Mouse (Mus musculus): ENCODE results near the gene Abhd16a. TPM values are rescaled to one million over a fixed set of nuclear protein-coding genes. Genes with fewer than 3 reads are reported as not detected.

Abhd16a gene
- total and polyA plus RNA-seq, 2 experiments: 63.3 to 78.4 TPM

DNA sequence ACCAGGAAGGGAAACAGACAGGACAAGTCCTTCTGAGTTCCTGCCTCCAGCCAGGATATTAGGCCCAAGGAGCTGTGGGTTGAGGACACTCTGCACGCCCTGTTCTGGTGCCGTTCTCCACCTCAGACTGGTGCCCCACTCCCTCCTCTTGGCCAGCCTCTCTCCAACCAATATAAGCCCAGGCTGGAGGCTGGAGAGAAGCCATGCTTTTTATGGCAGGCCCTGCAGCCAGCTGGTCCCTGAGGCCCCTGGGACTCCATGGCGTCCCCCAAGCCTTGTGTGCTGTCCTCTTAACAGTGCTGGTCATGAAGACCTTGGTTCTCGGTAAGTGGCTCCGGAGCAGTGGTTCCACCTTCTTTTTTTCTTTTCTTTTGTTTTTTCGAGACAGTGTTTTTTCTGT lies 19.0 kb downstream of the Abhd16a start, which contains the start of gene Ly6g5c:
Gene Ly6g5c, plus strand, starts transcription at position 183 of the 400 bp plus-strand sequence.
- TF ChIP-seq POLR2A (IDR thresholded peaks at IDR 0.05; ENCODE audit: extremely low read depth, insufficient read depth, low read length) (no peak), CTCF (IDR thresholded peaks at IDR 0.05; ENCODE audit: low read depth, low read length) (no peak)
- WGBS: 88% methylated on average over 6 of the region's 6 CpGs
- Histone ChIP-seq H3K27me3 (ENCODE audit: control insufficient read depth, insufficient read depth, low read length) (no peaks in the 10 kb centered on the region), H3K4me3 (ENCODE audit: insufficient read depth, low read depth, low read length) (no peak within 1 kb of the TSS), H3K36me3 (ENCODE audit: control insufficient read depth, insufficient read depth, low read length) (no peaks in the 10 kb centered on the region), H3K79me2 (ENCODE audit: control insufficient read depth, insufficient read depth, low read length) (no peaks in the 10 kb centered on the region), H3K9ac (ENCODE audit: low read depth, low read length) (no peak within 1 kb of the TSS), H3K27ac (replicated peaks; ENCODE audit: insufficient read depth, low read depth, low read length) (no peak within 1 kb of the TSS), H3K4me1 (ENCODE audit: control insufficient read depth, insufficient read depth, low read length) (peaks cover 4% of the 10 kb centered on the region; the same call in 1 of the 2 replicates)
- DNase-seq (ENCODE audit: extremely low read depth, low read depth, low spot score): no peak

DNA sequence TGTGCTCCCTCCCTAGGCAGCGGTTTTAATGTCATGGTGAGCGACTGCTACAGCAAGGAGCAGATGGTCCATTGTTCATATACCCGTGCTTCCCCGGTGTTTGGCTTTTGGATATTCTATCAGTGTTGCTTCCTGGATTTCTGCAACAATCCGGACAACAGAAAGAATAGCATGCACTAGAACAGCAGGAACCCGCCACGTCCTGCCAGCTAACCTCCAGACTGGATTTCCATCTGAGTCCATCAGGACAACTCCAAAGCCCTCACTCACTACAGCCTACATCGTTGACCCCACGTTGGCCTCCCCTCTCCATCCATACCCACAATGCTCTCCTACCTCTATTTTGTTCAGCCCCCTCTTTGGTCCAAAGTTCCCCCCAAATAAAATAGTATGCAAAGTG lies 22.7 kb downstream of the Abhd16a start:
- H3K79me2 ChIP-seq (ENCODE audit: control insufficient read depth, insufficient read depth, low read length): no peaks in the 10 kb centered on the region
- no peak overlapping the region for H3K27ac ChIP-seq (replicated peaks; ENCODE audit: insufficient read depth, low read depth, low read length)
- no peaks in the 10 kb centered on the region for H3K27me3 ChIP-seq (ENCODE audit: control insufficient read depth, insufficient read depth, low read length)
- H3K4me1 ChIP-seq (ENCODE audit: control insufficient read depth, insufficient read depth, low read length): no peaks in the 10 kb centered on the region
- WGBS: 75% methylated on average over 9 of the region's 9 CpGs
- H3K4me3 ChIP-seq (ENCODE audit: insufficient read depth, low read depth, low read length): no peak overlapping the region
- TF ChIP-seq POLR2A (IDR thresholded peaks at IDR 0.05; ENCODE audit: extremely low read depth, insufficient read depth, low read length) (no peak), CTCF (IDR thresholded peaks at IDR 0.05; ENCODE audit: low read depth, low read length) (no peak)
- H3K9ac ChIP-seq (ENCODE audit: low read depth, low read length): peak overlapping the region; percentile 37
- DNase-seq (ENCODE audit: extremely low read depth, low read depth, low spot score): no peak
- peaks cover 10% of the 10 kb centered on the region; the same call in 1 of the 2 replicates for H3K36me3 ChIP-seq (ENCODE audit: control insufficient read depth, insufficient read depth, low read length)

DNA sequence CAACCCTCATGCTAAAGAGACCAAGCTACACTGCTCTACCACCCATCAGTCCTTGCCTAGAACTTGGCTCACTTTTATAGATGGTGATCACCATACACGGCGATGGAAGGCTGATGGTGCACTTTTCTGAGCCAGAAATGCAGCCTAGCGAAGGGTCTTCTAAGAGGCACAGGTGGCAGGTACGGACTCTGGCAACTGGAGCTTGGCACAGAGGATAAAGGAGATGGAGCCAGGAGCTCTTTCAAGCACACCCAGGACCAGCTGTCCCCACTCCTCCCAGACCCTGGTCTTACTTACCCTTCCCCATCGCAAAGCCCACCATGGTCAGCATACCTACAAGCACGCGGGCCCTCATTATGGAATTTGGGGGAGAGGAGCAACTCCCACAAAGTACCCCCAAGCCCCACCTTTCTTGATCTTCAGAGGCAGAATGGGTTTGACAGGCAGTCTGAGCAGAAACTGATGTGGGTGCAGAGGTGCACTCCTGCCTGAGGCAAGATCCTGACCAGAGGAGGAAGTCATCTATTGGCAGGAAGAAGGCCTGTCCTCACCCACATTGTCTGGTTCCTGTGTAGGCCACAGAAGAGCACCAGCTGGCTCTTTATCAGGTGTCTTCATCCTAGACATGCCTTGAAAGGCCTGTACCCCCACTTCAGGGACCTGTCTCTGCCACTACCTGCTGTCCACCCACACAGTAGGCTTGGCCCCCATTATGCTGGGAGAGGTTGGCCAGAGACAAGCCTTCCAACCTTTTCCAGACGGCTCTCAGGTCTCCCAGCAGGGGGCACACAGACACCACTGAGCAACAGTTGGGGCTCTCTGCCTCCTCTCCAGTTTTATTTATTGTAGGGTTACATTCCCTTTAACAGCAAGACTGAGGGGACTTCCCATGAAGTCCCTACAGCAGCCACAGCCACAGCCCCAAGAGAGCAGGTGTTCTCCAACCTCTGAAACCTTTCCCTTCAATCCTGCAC lies 26.3 kb downstream of the Abhd16a start, which contains the start of gene Ly6g5b:
Gene Ly6g5b, minus strand, starts transcription at position 383 of the 974 bp plus-strand sequence.
- H3K79me2 ChIP-seq (ENCODE audit: control insufficient read depth, insufficient read depth, low read length): peaks cover 2% of the 10 kb centered on the region
- H3K9ac ChIP-seq (ENCODE audit: low read depth, low read length): no peak within 1 kb of the TSS
- WGBS: 88% methylated on average over 8 of the region's 8 CpGs
- no peaks in the 10 kb centered on the region for H3K27me3 ChIP-seq (ENCODE audit: control insufficient read depth, insufficient read depth, low read length)
- peaks cover 7% of the 10 kb centered on the region for H3K4me1 ChIP-seq (ENCODE audit: control insufficient read depth, insufficient read depth, low read length)
- no peak within 1 kb of the TSS for H3K27ac ChIP-seq (replicated peaks; ENCODE audit: insufficient read depth, low read depth, low read length)
- TF ChIP-seq CTCF (IDR thresholded peaks at IDR 0.05; ENCODE audit: low read depth, low read length) (peak; percentile 65), POLR2A (IDR thresholded peaks at IDR 0.05; ENCODE audit: extremely low read depth, insufficient read depth, low read length) (no peak)
- H3K4me3 ChIP-seq (ENCODE audit: insufficient read depth, low read depth, low read length): no peak within 1 kb of the TSS
- H3K36me3 ChIP-seq (ENCODE audit: control insufficient read depth, insufficient read depth, low read length): peaks cover 25% of the 10 kb centered on the region; the same call in 1 of the 2 replicates
- no peak for DNase-seq (ENCODE audit: extremely low read depth, low read depth, low spot score)

DNA sequence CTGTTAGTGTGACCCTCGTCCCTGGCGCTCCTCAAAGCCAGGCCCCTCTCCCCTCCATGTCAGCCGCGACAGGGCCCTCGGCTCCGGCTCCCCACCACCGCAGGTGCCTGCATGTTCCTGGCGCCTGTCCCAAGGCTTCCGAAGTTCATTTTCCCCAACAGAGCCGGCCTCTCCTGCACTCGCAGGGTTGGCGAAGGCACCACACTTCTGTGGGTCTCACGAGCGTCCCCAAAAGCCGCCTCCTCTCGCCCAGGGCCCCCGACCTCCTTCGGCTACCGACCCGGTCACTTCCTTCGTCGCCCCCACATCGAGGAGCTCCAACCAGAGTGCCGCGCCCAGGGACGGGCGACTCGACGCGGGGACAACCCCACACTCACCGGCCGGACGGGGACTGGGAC lies 31.7 kb downstream of the Abhd16a start:
- under 1% methylated on average over 33 of the region's 33 CpGs for WGBS
- peak overlapping the region; percentile 85 for H3K4me3 ChIP-seq (ENCODE audit: insufficient read depth, low read depth, low read length)
- H3K36me3 ChIP-seq (ENCODE audit: control insufficient read depth, insufficient read depth, low read length): peaks cover 27% of the 10 kb centered on the region; the same call in 1 of the 2 replicates
- peak overlapping the region; percentile 97 for H3K9ac ChIP-seq (ENCODE audit: low read depth, low read length)
- no peaks in the 10 kb centered on the region for H3K27me3 ChIP-seq (ENCODE audit: control insufficient read depth, insufficient read depth, low read length)
- TF ChIP-seq CTCF (IDR thresholded peaks at IDR 0.05; ENCODE audit: low read depth, low read length): no peak
- TF ChIP-seq POLR2A (IDR thresholded peaks at IDR 0.05; ENCODE audit: extremely low read depth, insufficient read depth, low read length): no peak
- H3K4me1 ChIP-seq (ENCODE audit: control insufficient read depth, insufficient read depth, low read length): peaks cover 15% of the 10 kb centered on the region
- H3K27ac ChIP-seq (replicated peaks; ENCODE audit: insufficient read depth, low read depth, low read length): peak overlapping the region; percentile 84
- H3K79me2 ChIP-seq (ENCODE audit: control insufficient read depth, insufficient read depth, low read length): peaks cover 12% of the 10 kb centered on the region
- peak; percentile 42 for DNase-seq (ENCODE audit: extremely low read depth, low read depth, low spot score)

DNA sequence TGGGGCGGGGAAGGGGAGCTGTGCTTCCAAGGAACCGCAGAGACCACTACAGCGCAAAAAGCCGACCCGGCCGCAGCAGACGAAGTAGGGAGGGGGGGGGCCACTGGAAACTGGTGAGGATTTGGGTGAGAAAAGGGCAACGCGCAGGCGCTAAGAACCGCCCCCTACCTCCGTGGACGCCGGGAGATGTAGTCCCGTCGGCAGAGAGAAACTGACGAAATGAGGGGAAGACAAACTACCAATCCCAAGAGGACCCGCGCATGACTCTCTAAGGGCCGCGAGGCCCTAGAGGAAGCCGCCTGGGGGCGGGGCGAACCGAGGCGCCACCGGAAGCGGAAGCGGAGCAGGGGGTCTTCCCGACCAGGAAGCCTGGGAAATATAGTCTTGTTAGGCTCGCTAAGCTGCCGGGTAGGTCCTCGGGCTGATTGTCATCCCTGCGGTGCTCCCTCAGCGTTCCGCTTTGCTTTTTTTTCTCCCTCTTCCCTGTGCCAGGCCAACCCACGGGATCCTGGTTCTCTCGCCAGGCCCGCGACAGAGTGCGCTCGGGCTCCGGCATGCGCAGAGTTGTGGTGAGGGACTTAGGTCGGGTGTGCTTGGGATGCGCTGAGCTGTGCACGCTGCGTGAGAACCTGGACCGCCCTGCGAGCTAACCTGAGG lies 32.2 kb downstream of the Abhd16a start, which contains the start of gene Gpank1:
Gene Gpank1, plus strand, starts transcription at position 313 of the 657 bp plus-strand sequence.
- Histone ChIP-seq H3K27ac (replicated peaks; ENCODE audit: insufficient read depth, low read depth, low read length) (peak within 1 kb of the TSS; percentile 84), H3K4me3 (ENCODE audit: insufficient read depth, low read depth, low read length) (peak within 1 kb of the TSS; percentile 85), H3K36me3 (ENCODE audit: control insufficient read depth, insufficient read depth, low read length) (peaks cover 22% of the 10 kb centered on the region; the same call in 1 of the 2 replicates), H3K79me2 (ENCODE audit: control insufficient read depth, insufficient read depth, low read length) (peaks cover 12% of the 10 kb centered on the region), H3K27me3 (ENCODE audit: control insufficient read depth, insufficient read depth, low read length) (no peaks in the 10 kb centered on the region), H3K4me1 (ENCODE audit: control insufficient read depth, insufficient read depth, low read length) (peaks cover 15% of the 10 kb centered on the region), H3K9ac (ENCODE audit: low read depth, low read length) (peak within 1 kb of the TSS; percentile 97)
- WGBS: under 1% methylated on average over 50 of the region's 50 CpGs
- peak; percentile 95 for DNase-seq (ENCODE audit: extremely low read depth, low read depth, low spot score)
- TF ChIP-seq CTCF (IDR thresholded peaks at IDR 0.05; ENCODE audit: low read depth, low read length): no peak
- TF ChIP-seq POLR2A (IDR thresholded peaks at IDR 0.05; ENCODE audit: extremely low read depth, insufficient read depth, low read length): peak; percentile 61; the same call in 1 of the 2 replicates

Data from liver, adult 2 months (tissue).